Mouse (Mus musculus) thymus, postnatal 4 days (tissue): ENCODE data around the gene Pfdn4.
A peak's percentile ranks its signal among the peaks of the same experiment; 100 is the strongest.

Experiments used
- DNase-seq: peaks from one replicate; pipeline ENCODE4 v3.0.0; 2021

Gene Pfdn4

GRCm38 (mm10) chr2:170498011-170498410 is 1.8 kb downstream of the Pfdn4 start:
- DNase-seq = no peak

- no peak for DNase-seq
Observed at GRCm38 (mm10) chr2:170503343-170503742, 7.1 kb downstream of the Pfdn4 start.

- DNase-seq = no peak
Observed at GRCm38 (mm10) chr2:170503983-170504382, 7.8 kb downstream of the Pfdn4 start.

DNA sequence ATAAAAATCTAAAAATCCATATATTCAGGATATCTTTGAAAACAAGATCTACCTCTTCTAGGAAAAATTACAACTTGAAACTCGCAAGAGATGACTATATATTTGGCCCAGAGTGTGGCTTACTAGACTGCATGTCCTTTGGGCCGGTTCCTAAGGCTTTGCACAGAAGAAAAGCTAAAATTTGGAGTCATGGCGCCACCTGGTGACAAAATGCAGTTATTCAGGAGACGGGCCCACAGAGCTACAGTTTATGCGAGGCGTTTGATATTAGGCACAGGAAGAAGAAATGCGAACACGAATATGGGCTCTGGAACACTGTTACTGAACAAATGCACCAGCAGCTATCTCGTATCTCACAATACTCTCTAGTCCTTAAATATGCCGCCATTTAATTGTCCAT is 11.5 kb downstream of the Pfdn4 start:
- peak; percentile 84 for DNase-seq

- DNase-seq = peak; percentile 90
Observed at GRCm38 (mm10) chr2:170508821-170509220, 12.6 kb downstream of the Pfdn4 start.

DNA sequence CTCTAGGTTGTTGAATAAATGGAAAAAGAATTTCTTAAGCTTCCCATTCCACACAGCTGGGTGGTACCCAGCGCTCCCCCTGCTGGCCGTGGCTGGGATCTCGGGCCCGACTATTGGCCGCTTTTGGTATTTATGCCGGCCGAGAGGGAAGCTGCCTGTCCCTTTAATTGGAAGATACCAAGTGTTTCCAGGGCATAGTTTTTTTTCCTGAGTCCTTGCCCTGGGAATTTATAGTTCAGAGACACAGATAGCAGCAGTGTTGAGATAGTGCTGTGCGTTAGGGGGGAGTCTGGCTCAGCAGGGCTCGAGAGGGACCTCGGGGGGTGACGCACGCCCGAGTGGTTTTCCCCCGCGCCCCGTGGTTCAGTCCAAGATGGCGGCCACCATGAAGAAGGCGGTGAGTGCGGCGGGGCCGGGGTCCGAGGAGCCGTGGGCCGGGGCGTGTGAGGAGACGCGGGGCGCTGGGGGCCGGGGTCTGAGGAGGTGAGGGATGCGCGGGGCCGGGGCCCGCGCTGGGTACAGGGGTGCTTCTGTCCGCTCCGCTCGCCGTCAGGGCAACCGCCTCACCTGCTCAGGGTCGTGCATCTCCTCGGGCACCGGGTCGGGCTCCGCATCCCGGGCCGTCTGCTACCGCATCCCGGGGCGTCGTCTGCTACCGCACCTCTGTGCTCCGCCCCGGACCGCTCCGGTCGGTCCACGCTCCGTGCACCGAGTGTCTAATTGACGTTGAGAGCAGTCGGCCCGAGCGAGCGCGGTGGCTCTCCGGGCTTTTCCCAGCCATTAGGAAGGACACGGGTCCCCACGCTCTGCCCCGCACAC is 15.1 kb downstream of the Pfdn4 start:
- peak; percentile 95 for DNase-seq

DNA sequence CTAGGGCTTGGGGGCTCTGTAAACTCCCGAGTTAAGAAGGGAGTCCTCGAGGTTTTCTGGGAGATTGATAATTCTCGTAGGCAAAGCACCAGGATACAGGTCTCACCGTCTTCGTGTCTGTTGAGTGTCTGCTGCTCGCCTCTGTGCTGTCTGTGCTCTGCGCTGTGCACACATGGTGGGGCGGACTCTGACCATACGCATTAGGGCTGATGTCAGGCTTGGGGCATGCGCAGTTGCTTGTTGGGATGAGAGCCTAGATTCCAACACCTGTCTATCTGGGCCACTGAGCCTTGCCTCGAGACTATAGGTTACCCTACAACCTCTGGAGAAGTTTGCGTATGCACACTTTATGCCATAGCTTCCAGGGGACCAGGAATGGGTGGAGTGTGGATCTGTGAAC is 17.5 kb downstream of the Pfdn4 start:
- DNase-seq = no peak

DNA sequence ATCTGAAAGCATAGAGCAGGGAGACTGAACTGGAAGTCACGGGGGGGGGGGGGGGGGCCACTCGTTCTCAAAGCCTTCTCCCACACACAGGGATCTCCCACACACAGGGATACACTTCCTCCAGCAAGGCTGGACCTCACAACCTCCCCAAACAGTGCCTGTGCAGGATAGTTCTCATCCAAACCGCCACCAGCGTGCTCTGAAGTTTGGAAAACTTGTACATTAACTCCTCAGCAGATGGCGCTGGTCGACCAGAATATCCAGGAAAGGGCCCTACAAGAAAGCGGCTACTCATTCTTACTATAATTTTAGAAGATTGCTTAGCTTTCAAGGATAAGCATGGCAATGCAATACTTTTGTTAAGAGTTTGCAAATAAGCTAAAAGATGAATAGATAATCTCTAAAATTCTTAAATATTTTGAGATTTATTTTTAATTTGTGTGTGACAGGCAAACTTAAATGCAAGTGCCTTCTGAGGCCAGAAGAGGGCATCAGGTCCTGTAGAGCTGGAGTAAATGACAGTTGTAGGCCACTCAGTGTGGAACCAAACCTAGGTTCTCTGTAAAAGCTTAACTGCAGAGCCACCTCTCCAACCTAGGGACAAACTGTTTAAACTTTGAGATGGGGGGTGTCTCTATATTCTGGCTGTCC is 24.2 kb downstream of the Pfdn4 start:
- DNase-seq = peak; percentile 65

GRCm38 (mm10) chr2:170526513-170526912 is 30.3 kb downstream of the Pfdn4 start:
- DNase-seq = no peak

DNA sequence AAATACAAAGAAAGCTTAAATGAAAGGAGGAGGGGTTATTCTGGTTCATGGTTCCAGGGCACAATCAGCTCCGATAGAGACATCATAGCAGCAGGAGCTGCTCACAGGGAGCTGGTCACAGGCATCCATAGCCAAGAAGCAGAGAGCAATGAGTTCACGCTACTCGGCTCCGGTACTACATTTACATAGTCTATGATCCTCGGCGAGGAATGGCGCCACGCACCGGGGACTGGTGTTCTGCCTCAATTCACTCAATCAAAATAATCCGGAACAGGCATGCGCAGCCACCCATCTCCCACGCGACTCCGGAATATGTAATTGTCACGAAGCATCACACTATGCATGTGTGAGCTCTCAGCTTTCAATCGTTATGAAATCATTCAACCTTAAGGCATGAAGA is 31.8 kb downstream of the Pfdn4 start:
- DNase-seq = no peak

- no peak for DNase-seq
Observed at GRCm38 (mm10) chr2:170529766-170530165, 33.5 kb downstream of the Pfdn4 start.

DNA sequence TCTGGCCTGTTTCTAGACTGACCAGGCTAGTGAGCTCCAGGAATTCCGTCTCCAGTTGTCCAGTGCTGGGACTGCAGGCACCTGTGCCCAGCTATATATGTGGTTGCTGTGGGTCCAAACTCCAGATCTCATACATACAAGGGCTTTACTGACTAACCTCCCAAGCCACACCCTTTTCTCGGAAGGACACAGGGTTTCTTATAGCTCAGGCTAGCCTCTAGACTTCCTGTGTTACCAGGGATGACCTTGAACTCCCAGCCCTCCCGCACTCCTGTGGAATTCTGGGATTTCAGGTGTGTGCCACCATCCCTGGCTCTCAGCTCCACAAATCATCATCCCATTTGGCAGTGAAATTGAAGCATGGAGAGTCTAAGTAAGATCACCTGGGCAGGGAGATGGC is 34.0 kb downstream of the Pfdn4 start:
- DNase-seq = no peak

DNA sequence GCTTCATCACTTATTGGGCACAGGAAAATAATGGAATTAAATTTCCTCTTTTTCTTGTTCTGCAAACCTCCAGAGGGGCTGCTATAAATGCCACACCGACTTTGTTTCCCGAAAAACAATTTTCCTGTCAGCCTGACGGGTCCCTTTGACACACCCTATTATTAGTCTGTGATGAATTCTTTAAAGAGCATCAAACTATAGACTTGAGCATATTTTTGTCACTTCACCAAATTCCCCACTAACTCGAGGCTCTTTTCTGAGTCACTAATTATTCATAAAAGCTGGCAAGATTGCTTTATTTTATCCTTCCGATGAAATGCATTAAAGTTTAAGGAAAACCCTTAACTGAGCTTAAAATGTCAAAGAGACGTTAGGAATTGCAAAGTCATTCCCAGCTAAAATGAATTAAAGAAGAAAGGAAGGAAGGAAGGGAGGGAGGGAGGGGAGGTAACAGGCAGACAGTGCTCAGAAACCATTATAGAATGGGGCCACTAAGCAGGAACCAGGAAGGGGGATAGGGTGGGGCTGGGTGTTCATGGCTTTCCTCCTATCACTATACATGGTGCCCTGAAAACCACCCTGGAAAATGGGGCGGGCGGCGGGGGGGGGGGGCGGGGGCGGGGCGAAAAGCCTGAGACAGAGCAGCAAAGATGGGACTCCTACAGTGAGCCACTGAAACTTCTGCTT is 38.0 kb downstream of the Pfdn4 start:
- no peak for DNase-seq

GRCm38 (mm10) chr2:170534803-170535174 is 38.6 kb downstream of the Pfdn4 start:
- no peak for DNase-seq

GRCm38 (mm10) chr2:170535841-170536240 is 39.6 kb downstream of the Pfdn4 start:
- DNase-seq = no peak

DNA sequence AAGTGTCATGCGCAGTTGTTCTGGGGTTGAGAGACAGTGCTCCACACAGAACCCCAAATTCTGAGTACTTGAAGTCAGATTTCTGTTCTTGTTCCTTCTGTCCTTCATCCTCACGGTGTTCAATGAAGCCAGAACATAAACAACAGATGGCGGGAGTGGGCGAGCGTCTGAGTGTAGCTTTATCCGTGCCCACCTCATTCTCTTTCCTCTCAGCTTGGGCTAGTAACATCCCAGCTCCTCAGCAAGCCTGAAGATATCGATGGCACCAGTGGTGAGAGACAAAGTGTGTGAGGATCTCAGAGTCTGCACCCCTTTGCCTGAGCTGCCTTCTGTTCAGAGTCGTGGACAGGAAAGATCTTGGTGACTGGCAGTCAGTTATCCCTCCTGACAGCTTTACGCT is 43.0 kb downstream of the Pfdn4 start:
- no peak for DNase-seq

DNA sequence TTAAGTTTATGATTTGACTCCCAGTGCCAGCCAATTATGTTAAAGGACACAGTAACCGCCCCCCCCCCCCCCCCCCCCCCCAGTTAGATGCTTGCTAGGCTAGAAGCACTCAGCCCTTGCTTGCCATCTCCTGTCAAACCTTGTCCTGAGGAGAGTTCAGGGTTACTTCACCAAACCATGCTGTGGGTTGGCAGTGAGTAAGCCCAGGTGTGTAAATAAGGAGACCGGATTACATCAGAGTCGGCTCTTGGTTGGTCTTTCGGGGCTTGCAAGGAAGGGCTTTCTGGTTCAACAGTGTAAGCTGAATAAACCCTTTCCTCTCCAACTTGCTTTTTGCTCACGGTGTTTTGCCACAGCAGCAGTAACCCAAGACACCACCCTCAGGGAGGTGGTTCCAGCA is 47.4 kb downstream of the Pfdn4 start:
- DNase-seq = no peak

GRCm38 (mm10) chr2:170544159-170544558 is 47.9 kb downstream of the Pfdn4 start:
- no peak for DNase-seq

GRCm38 (mm10) chr2:170544950-170545349 is 48.7 kb downstream of the Pfdn4 start:
- no peak for DNase-seq

- no peak for DNase-seq
Observed at GRCm38 (mm10) chr2:170545745-170546144, 49.5 kb downstream of the Pfdn4 start.

GRCm38 (mm10) chr2:170547526-170547925 is 51.3 kb downstream of the Pfdn4 start:
- no peak for DNase-seq

DNA sequence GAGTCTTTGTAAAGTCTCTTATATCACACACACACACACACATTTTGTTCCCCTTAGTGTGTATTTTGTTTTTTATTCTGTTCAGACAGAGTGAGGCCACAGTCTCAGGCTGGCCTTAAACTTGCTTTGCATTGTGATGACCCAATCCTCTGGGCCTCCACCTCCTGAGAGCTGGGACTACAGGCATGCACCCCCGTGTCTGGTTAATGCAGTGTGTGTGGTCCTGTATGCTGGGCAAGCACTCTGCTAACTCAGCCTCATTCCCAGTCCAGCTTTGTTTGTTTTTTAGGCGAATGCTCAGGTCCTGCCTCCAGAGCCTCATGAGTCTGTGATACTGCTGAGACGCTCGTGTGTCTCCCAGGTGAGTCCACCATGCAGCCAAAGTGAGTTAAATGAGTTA is 51.8 kb downstream of the Pfdn4 start:
- DNase-seq = no peak

- no peak for DNase-seq
Observed at GRCm38 (mm10) chr2:170549146-170549545, 52.9 kb downstream of the Pfdn4 start.

DNA sequence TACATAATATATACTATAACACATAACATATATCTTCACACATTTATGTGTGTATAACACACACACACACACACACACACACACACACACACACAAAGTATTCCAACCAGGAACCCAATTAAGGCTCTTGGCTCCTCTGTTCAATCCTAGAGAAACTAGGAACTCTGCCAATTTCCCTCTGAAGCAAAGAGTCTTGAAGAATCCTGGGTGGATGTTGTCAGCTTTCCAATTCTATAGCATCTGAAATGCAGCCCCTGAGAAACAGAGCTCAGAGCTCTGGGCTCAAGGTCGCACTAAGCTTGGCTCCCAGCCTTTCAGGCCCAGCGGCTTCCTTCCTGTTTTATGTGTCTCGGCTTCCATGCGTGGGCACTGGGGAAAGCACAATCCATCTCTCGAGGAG is 54.0 kb downstream of the Pfdn4 start:
- no peak for DNase-seq
